8 mouse cellular contexts compared by ENCODE assay signal in genomic region chr2:90678256-90679060, GRCm38 (mm10). TPM values are rescaled to one million over a fixed set of nuclear protein-coding genes. Genes with fewer than 3 reads are reported as not detected.
DNase-seq lines count a peak whose midpoint lies in the region; ATAC-seq and TF ChIP-seq lines count a peak whose summit lies in the region.

No protein-coding gene starts in this region.

- 0 out of 2 replicates have a peak, but pooled peaks have one; percentile 8 for TF ChIP-seq CTCF in cortical plate, adult 2 months (IDR thresholded peaks at IDR 0.05; ENCODE audit: extremely low read depth, insufficient read depth, low read length)

- peaks cover 9% of the 10 kb centered on the region; the same call in 1 of the 2 replicates for H3K36me3 ChIP-seq in kidney, embryonic 14.5 days (ENCODE audit: control insufficient read depth, insufficient read depth, low read length)
- peaks cover 7% of the 10 kb centered on the region; the same call in 1 of the 2 replicates for H3K36me3 ChIP-seq in hindbrain, embryonic 15.5 days

- no peak for TF ChIP-seq POLR2A in cortical plate, adult 2 months (IDR thresholded peaks at IDR 0.05; ENCODE audit: extremely low read depth, insufficient read depth, low read length)

- no peak for DNase-seq in kidney, postnatal 10 days
- peak; percentile 46 for DNase-seq in ES-CJ7 (ENCODE audit: low read depth, low spot score)
- DNase-seq in mesoderm, embryonic 11.5 days (ENCODE audit: low read depth, low spot score) = peak; percentile 11
- no peak for DNase-seq in right cerebral cortex, adult 18-20 months
- no peak for DNase-seq in right cerebral cortex, adult 2 months (ENCODE audit: low spot score in 2 of 2)

- peak overlapping the region; percentile 72 for H3K4me3 ChIP-seq in kidney, embryonic 14.5 days (ENCODE audit: low read length)
- H3K4me3 ChIP-seq in cortical plate, adult 2 months (ENCODE audit: insufficient read depth, low read length) = peak overlapping the region; percentile 80
- peak overlapping the region; percentile 69 for H3K4me3 ChIP-seq in hindbrain, embryonic 15.5 days

- WGBS in kidney, embryonic 14.5 days = 31% methylated on average over 26 of the region's 26 CpGs
- WGBS in hindbrain, embryonic 15.5 days = 31% methylated on average over 26 of the region's 26 CpGs

- H3K4me2 ChIP-seq in kidney, embryonic 14.5 days (replicated peaks; ENCODE audit: low read depth, low read length) = peak overlapping the region; percentile 55
- peak overlapping the region; percentile 72 for H3K4me2 ChIP-seq in hindbrain, embryonic 15.5 days

- H3K27me3 ChIP-seq in kidney, embryonic 14.5 days (ENCODE audit: control insufficient read depth, insufficient read depth, low read length) = no peaks in the 10 kb centered on the region
- no peaks in the 10 kb centered on the region for H3K27me3 ChIP-seq in hindbrain, embryonic 15.5 days

- peak overlapping the region; percentile 83 for H3K9ac ChIP-seq in kidney, embryonic 14.5 days (ENCODE audit: low read depth, low read length)
- H3K9ac ChIP-seq in hindbrain, embryonic 15.5 days = peak overlapping the region; percentile 68

- no peaks in the 10 kb centered on the region for H3K9me3 ChIP-seq in kidney, embryonic 14.5 days (ENCODE audit: control insufficient read depth, low read length)
- no peaks in the 10 kb centered on the region for H3K9me3 ChIP-seq in hindbrain, embryonic 15.5 days

- peaks cover 5% of the 10 kb centered on the region; the same call in 1 of the 2 replicates for H3K4me1 ChIP-seq in kidney, embryonic 14.5 days (ENCODE audit: control insufficient read depth, insufficient read depth, low read length)
- no peaks in the 10 kb centered on the region for H3K4me1 ChIP-seq in cortical plate, adult 2 months (ENCODE audit: control insufficient read depth, insufficient read depth, low read length)
- H3K4me1 ChIP-seq in hindbrain, embryonic 15.5 days (replicated peaks) = peaks cover 19% of the 10 kb centered on the region

- peak; percentile 50; the same call in 1 of the 2 replicates for ATAC-seq in kidney, embryonic 14.5 days (ENCODE audit: low FRiP score, low TSS enrichment)
- ATAC-seq in hindbrain, embryonic 15.5 days (ENCODE audit: low FRiP score, low read depth) = peak; percentile 42; the same call in 1 of the 2 replicates

- peak overlapping the region; percentile 95 for H3K27ac ChIP-seq in kidney, embryonic 14.5 days (ENCODE audit: low read depth, low read length)
- peak overlapping the region; percentile 62; the same call in 1 of the 2 replicates for H3K27ac ChIP-seq in cortical plate, adult 2 months (ENCODE audit: insufficient read depth, low read length)
- peak overlapping the region; percentile 96 for H3K27ac ChIP-seq in hindbrain, embryonic 15.5 days (replicated peaks)

RNA-seq across cellular contexts. Expression of gene Nup160, which starts 1.4 kb away (rescaled TPM):
- 34.8 and 68.0 TPM in 2 replicates for polyA plus RNA-seq in kidney, embryonic 14.5 days (2014; fragmentation: Nextera tagmentation; extraction: Ambion mirVana)
- 12.5 and 12.6 TPM in 2 replicates for polyA plus RNA-seq in cortical plate, adult 2 months (2012; rRNA removed)
- 23.4 and 26.8 TPM in 2 replicates for polyA plus RNA-seq in hindbrain, embryonic 15.5 days (2015; fragmentation: Nextera tagmentation; extraction: Ambion mirVana)

Comparison
In these comparisons a context has a peak if more than half of its experiments do, and no peak if none do; other contexts are left out.
1. DNase-seq: peak in ES-CJ7 (single experiment) and mesoderm, embryonic 11.5 days (single experiment); none in kidney, postnatal 10 days (single experiment), right cerebral cortex, adult 18-20 months (single experiment) and right cerebral cortex, adult 2 months (0 of 2).
2. Peak in every context shown above with its lines, with median percentiles within 50 percentile points of each other: H3K27ac ChIP-seq and H3K4me3 ChIP-seq.